Mouse (Mus musculus): ENCODE results near the gene Sirpa.

Sirpa gene

DNA sequence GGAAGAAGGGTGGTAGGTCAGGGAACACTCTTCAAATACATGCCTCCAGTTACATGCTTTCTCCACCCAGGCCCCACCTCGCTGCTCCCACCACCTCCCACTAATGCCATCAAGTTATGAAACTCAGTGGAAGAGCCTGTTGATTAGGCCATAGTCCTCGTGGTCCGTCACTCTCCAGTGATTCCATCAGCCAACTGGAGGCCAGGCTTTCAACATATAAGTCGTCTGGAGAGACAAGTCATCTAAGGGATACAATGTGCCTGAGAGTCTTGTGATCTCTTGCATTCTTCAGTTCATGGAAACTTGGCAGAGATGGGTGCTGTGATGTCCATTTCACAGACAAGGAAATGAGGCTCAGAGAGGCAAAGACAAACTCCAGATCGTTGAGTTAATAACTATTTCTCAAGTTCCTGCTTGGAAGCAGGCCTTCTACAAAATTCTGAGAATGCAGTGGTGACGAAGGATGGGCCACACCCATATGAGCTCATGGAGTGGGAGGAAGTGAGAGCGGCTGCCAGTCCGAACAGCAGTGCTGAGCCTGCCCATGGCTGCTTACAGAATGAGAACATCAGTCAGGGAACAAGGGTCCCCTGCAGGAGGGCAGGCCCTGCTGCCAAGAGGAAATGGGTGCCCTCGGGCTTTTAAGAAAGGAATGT, 40.6 kb downstream of the Sirpa start:
- no peak for DNase-seq (ENCODE audit: low read depth, low spot score)

DNA sequence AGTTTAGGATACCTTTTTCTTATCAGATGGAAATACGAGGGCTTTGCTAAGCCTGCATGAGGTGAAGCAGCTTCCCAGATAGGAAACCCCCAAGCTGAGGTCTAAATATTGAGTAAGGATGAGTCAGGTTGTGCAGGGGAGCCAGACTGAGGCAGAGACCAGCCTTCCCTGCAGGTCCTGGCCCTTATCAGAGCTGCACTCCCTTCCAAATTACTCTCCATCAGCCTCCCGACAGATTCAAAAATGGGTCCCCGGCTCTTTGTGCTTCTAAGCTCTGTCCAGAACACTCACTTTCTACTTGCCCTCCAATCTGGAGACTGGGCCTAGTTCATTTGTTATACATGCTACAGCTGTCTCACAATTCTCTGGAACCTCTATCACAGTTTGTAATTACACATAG, 41.3 kb downstream of the Sirpa start:
- no peak for DNase-seq (ENCODE audit: low read depth, low spot score)

DNA sequence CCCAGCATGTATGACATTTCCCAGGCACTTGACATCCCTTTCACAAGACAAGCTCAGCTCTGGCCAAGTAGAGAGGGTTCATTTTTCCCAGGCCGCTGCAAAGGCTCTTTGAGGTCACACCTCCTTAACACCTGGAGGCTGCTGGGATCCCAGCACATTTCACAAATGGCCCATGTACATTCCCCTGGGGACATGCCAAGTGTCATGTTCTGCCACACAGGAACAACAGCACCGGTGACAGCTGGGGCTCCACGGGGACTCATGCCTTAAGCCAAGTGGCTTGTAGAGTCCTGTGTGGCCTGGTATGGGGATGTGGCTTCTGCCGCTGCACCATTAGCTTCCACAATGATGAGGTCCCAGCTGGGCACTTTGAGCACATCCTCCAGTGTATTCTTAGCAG, 60.0 kb downstream of the Sirpa start:
- DNase-seq (ENCODE audit: low read depth, low spot score) = no peak

DNA sequence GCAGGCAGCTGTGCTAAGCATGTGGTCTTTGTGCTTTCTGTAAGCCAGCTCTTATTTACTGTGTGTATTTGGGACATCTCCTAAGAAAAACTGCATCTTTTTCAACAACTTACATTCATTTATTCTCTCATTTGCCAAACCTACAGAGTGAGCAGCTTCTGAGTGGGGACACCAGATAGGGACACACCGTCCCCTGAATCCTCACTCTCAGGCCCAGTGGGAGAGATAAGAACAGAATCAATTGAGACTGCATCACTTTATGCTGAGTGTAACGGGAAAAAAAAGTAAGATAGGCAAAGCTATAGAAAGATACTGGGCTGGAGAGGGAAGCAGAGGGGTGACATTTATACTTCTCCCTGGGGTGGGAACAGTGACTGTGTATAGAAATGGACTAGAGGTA, 61.0 kb downstream of the Sirpa start:
- no peak for DNase-seq (ENCODE audit: low read depth, low spot score)

DNA sequence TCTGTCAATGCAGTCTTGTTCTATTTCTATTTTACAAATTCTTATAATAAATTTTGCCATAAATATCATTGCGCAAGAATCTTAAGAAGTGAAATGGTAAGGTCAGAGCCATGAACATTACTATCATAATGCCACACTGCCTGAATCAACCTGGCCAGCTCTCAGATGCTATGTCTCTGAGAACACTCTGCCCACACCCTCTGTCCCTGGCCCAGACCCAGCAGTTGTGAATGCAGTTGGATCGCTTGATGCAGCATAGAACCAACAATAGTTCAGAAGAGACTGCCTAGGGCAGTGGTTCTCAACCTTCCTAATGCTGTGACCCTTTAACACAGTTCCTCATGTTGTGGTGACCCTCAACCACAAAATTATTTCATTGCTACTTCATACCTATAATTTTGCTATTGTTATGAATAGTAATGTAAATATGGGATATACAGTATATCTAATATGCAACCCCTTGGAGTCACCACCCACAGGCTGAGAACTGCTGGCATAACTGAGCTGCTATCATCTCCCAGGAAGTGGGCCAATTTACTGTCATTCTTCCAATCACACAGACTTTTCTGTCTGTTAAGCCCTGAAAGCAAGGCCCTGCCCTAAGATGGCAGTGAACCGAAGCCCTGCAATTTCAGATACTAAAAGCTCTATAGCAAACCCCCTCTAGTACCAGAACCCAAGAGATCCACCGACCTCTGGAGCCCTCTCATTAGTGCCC, 61.8 kb downstream of the Sirpa start:
- no peak for DNase-seq (ENCODE audit: low read depth, low spot score)

DNA sequence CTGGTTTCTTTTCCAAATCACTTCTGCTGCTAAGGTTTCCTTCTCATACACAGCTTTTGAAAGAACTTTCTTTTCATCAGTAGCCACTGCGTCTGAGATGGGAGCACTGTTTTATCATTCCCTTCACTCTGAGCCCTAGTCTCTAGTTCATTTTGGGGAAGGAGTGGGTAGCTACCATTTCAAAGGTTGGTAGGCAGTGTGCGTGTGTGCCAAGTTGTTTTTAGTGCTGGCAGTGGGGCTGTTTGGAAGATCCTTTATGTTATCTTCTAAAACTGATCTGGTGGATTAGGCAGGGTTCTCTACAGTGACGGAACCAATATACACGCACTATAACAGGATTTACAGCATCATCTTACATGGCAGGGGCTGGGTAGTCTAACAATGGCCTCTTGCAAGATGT, 62.4 kb downstream of the Sirpa start:
- no peak for DNase-seq (ENCODE audit: low read depth, low spot score)

DNA sequence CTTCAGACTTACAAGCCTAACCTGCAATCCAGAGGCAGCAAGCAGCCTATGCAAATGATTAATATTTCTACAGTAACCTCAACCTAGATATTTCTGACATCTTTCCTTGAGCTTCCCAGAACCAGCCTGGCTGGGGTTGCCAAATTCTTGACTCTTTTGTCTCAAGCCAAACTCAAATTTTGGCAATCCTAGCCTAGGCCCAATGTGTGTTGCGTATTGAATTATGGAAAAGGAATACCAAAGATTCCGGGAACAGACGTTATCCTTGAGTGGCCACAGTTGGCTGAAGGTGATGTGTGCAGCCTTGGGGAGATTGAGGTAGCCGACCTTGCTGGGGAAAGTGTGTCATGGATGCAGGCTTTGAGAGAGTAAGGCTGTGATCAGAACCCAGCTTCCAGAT, 66.2 kb downstream of the Sirpa start:
- DNase-seq (ENCODE audit: low read depth, low spot score) = no peak

DNA sequence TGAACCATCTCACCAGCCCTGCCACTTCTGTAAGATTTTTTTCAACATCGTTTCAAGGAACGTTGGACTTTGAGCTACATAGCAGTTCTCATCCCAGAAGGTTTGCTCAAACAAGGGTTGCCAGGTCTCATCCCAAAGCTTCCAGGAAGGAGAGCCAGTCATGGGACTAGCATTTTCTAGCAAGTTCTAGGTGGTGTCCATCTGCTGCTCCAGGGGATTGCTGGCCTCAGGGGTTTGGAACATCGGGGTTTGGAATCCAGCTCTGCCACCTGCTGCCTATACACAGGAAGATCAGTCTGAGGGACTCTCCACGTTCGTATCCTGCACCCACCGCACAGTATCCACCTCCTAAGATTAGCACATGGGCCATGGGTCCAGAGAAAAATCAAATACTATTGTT, 67.4 kb downstream of the Sirpa start:
- no peak for DNase-seq (ENCODE audit: low read depth, low spot score)

DNA sequence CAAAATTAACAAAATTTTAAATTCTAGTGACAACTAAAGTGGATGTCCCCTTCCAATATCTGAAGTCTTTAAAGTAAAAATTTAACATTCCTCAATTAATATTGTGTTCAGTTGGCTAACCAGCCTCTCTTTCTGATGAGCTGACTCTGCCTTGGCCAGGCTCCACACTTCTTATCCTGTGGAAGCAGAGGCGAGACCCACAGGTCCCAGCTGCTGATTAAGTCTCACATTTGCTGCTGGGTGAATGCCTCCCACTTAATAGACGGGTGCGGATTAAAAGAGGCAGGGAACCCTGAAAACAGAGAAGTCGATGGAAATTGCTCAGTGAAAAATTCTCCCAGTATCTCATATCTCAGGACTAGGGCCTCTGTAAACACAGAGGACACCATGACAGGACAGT, 69.8 kb downstream of the Sirpa start:
- DNase-seq (ENCODE audit: low read depth, low spot score) = no peak

DNA sequence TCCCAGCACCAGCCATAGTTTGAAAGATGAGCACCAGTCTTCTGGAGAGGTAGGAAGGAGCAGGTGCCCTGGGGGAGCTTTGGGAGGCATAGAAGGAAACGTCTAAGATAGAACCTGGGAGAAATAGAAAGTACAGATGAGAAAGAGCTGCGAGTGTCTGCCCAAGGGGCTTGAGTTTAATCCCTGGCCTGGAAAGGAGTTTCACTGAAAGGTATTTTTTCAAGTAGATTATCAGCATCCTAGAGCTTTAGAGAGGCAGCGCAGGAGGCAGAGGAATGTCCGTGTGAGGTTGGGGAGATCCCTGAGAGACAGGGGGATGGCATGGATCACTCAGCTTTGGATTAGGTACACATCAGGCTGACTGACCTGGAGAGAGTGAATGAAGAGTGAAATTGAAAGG, 79.3 kb downstream of the Sirpa start:
- no peak for DNase-seq (ENCODE audit: low read depth, low spot score)

DNA sequence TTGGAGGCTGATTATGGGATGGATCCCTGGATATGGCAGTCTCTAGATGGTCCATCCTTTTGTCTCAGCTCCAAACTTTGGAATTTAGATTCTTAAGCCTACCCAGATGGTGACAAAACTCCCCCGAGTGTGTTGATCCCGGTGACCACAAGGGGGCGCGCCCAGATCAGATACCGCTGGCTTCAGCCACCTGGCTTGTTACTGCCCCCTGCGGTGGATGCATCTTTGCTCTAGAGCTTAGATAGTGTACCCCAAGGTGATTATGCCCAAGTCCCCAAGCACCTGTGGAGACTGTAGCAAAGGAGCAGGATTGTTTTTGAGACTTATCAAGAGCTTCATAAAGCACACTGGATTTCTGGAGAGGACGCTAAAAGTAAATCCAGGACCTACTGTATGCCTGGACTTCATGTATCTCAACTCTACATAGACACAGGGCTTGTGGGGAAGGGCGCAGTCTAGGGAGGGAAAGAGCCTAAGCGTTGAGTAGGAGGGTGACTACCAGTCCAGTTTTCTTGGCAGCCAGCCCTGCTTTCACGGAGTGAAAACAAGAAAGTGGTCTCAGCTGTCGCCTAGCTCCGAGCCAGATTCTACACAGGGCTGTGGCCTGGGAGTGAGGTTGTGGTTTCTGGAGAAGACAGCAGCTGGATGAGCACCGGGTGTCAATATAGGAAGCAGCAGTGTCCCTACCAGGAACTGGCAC, 82.5 kb downstream of the Sirpa start:
- DNase-seq (ENCODE audit: low read depth, low spot score) = peak; percentile 86

DNA sequence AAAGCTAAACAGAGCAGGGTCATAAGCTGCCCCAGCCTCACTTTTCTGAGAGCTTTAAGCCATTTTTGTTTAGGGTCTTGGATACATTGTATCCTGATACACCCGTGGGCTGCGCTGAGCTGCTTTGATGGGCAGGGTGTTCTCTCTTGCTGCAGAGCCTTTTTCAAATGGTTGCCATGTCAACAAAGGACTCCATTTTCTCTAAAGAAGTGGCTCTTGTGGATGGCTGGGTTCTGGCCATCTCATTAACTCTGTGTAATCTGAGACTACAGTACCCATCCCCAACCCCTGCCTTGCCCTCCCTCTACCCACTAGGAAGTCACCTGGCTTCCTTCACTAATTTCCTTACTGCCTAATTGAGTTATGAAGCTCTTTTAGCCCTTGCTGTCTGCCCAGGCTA, 85.0 kb downstream of the Sirpa start:
- DNase-seq (ENCODE audit: low read depth, low spot score) = no peak

DNA sequence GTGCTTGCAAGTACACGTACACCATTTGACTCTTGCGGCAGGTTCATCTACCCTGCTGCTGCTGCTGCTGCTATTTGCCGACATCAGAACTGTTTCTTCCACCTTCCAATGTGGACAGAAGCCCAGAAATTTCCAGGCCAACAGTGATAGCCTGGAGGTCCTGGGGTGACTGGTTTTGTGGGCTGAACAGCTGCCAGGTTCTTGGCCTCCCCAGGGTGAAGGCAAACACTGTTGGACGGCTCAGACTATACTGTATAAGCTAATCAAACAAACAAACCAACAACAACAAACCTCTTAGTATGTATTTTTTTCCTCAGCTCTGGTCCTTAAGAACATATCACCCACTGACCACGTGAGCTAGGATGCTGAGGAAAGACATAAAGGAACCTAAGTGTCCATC, 86.4 kb downstream of the Sirpa start:
- DNase-seq (ENCODE audit: low read depth, low spot score) = no peak

DNA sequence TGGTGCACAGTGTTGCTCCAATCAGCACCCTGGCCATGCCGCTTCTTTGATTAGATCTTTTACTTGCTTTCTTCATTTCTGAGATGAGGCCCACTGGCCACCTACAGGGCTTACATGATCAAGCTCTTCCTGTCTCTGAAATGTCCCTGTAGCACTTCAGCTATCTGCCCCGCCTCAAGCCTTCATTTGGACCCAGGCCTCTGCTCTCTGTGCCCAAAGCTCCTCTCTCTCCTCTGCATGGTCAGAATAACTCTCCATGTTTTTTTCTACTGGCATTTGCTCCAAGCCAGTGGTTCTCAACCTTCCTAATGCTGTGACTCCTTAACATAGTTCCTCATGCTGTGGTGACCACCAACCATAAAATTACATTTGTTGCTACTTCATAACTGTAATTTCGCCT, 87.6 kb downstream of the Sirpa start:
- DNase-seq (ENCODE audit: low read depth, low spot score) = no peak
